Mouse (Mus musculus): Measurements from ENCODE around the gene Ddx42. TPM values are rescaled to one million over a fixed set of nuclear protein-coding genes. Genes with fewer than 3 reads are reported as not detected.
"Not testable (repeated sequence)": the region's sequence is repeated elsewhere in the genome, so short reads cannot be mapped to it uniquely, and the experiment has no call there.

Ddx42 gene
- 57.1 and 64.5 TPM in 2 replicates for total RNA-seq (2021)
- long read RNA-seq, full-length matches to known transcripts: 35 of 52 reads
- long read RNA-seq, partial matches to known transcripts: 8 of 52 reads
- long read RNA-seq, other reads (novel, unspliced or antisense): 9 of 52 reads

DNA sequence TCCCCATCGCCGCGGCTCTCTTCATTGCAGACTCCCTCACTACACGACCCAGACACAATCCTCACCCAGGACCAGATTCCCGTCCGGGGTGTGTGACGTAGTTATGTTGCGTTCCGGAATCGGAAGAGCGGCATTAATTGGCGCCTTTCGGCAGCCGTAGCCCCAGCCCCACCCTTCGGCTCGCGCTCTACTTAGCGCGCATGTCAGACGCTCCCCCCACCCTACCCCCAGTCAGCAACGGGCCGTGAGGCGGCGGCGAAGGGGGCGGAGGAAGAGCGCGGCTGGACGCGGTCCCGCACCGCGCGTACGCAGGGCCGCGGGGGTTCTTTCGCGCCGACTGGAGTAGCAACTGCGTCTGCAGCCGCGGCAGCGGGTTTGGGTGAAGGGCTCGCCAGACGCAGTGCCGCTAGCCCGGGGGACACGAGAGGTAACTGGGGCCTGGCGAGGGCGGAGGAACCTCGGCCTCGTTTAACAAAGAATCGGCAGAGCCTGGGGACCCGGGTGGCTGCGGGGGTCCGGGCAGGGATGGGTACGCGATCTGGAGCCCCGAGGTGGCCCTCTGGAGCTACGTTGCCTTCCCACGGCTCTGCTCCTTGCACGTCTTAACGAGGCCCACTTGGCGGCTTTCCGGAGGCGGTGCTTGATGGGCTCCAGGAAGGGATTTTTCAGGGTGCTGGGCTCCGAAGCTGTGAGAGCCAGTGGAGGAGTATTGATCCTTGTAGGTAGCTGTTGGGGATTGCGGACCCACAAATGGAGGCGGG lies at the start of gene Ddx42:
Gene Ddx42 (plus strand): TSS at position 197 of the 761 bp plus-strand sequence.
- DNase-seq: peak; percentile 89

DNA sequence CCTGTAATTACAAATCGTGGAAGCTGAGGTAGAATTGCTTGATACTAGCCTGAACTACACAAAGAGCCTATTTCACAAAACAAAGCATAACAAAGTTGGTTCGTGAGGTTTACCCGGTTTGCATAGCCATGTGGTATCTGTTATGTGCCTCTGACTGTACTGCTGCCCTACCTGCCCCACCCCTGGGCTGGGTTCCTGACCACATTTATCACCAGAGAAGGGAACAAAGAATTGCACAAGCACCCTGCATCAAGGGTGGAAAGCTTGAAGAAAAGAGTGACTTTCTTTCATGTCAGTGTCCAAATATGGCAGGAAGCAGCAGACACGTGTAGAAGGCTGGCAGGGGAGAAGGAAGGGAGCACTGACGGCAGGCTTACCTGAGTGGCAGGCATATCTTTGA lies 49.3 kb upstream of the Ddx42 start:
- no peak for DNase-seq

DNA sequence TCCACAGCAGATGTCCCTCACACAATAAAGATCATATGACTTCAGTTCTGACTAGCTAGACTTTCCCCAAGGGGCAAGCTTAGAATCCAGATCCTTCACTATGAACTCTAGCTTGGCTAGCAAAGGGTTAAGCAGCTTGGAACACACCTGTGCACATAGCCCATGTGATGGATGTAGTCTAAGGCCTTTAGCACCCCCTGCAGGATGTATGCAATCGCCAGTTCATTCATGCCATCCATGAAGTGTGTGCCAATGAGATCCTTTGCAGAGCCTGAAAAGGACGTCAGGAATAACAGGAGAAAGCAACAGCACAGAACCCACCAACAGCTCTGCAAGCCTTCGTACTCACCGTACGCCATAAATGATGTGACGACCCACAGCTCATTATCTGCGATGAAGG lies 45.9 kb upstream of the Ddx42 start:
- DNase-seq: no peak

DNA sequence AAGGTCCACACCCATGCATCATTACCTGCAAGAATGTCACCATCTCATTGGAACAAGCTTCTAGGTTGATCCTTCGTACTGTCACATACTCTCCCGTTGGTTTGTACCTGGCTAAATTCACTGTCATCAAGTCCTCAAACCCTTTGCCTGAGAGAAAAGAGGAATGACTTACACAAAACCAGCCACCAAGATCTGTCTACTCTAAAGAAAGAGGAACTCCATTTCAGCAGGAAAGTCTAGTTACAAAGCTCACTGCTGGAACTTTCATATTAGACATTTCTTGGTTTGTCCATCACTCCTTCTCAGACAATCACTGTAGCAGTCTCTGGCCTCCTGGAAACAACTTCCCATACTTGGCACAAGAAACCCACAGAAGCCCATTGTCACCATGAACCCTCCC lies 43.5 kb upstream of the Ddx42 start:
- no peak for DNase-seq

DNA sequence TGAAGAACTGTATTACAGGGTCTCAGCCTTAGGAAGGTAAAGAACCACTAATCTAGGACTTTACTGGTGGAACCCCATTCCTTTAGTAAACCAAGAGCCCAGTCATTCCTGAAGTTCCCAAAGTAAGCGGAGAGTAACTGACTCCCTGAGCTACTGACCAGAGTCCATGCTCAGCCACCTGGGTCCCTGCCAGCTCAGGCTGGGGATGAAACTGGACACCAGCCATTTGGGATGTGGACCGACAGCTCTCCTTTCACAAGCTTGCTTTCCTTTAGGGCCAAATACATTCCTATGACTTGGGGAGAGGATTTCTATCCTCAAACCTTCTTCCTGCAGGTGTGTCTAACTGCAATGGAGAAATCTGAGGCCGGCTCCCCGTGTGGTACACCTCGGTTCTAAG lies 42.4 kb upstream of the Ddx42 start:
- no peak for DNase-seq

DNA sequence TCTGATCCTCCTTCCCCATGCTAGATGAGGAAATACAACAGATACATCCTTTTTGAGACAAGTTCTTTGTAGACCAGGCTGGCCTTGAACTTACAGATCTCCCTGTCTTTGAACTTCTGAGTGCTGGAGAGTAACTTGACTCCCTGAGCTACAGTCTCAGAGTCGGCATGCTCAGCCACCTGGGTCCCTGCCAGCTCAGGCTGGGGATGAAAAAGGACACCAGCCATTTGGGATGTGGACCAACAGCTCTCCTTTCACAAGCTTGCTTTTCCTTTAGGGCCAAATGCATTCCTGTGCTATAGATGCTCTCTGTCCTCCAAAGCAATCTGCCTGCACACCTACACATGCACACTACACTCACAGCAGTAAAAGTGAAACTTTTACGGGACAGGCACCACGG lies 41.6 kb upstream of the Ddx42 start:
- DNase-seq: peak; percentile 49

DNA sequence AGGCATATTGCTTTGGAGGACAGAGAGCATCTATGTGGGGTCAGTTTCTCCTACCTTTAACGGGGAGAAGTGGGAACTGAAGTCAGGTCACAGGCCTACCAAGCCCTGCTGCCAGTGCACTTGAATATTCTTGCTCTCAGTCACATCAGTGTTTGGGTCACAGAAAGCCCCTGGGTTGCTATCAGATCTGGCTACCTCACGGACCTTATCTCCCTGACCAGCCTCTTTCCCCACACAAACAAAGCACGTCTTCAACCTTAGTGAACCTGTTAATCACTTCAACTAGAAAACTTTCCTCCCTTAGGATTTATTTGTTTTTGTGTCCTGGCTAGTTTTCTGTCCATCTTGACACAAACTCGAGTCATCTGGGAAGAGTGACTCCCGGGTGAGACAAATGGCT lies 40.4 kb upstream of the Ddx42 start:
- no peak for DNase-seq

DNA sequence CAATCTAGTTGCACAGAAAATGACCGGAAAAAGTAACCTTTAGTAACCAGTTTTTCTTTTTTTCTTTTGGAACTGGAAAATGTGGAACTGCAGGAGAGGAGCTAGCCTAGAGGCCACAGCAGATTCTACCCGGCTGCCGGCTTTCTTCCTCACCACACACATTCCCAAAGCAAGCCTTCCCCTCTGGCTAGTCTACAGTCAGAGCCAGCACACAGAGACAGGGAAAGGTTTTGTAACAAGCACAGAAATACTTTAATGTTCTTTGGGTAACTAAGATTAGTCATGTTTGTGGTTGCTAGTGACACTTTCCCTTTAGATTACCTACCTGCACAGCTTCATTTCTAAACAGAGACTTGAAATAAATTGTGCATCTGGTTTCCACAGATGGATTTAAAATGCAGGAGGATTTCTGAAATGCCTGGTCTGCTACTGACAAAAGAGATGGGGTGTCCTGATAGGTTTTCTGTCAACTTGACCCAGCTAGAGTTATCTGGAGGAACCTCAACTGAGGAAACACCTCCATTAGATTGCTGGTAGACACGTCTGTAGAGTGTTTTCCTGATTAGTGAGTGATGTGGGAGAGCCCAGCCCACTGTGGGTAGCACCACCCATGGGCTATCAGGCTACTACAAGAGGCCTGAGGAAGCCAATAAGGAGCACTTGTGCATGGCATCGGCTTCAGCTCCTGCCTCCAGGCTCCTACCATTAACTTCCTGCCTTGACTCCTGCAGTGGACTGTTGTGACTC lies 38.5 kb upstream of the Ddx42 start:
- DNase-seq: no peak

DNA sequence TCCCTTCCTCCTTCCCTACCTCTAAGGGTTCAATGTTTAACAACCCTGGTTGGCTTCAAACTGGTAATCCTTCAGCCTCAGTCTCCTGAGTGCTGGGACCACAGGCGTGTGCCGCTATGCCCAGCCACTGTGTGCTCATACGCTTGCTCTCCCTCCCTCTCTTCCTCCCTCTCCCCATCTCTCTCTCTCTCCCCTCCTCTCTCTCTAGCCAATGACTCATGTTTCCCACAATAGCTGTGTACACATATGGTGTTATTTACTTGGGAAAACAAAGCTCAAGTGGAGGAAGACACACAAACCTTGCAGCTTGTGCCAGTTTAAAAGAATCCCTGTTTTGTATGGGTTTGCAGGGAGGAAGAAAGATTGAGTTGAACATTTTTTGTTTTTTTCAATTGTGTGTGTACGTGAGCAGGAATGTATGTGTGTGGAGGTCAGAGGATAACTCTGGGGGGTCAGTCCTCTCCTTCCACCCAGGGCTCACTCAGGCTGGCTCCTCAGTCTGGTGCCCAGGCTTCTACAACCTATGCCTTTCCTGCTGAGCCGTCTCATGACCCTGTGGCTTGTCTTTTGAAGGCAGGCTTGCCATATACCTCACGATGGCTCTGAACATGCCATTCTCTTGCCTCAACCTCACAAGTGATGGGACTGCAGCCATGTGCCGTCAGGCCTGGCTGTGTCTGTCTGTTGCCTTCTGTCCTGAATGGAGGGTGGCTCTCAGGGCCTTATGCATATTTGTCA lies 36.8 kb upstream of the Ddx42 start:
- DNase-seq: no peak

DNA sequence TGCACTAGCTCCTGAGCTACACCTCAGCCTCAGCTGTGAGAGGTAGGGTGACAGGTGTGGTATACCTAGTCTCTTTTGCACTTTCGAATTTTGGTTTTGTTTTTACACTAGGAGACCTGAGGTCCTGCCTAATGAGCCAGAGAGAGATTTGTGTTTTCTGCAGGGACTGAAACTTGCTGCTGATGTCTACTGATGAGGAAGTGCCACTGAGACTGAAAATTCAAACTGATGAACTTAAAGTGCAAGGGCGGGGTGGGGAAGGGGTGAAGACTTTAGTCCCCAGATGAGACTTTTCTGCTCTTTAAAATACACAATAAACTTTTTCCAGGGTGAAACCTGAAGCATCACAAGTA lies 36.3 kb upstream of the Ddx42 start:
- no peak for DNase-seq

DNA sequence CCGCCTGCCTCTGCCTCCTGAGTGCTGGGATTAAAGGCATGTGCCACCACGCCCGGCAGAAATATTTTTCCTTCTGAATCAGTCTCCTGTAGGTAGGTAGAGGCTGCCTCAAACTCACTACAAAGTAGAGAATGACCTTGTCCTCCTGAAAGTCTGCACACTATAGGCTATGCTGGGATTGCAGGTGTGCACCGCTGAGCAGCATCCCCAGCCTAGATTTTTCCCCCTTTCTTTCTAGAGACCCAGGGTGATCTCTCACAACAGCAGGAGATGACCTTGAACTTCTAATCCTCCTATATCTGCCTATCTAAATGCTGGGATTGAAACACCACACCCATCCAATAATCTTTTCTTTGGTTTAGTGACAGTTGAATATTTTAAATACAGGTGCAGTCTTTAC lies 29.4 kb upstream of the Ddx42 start:
- DNase-seq: no peak

DNA sequence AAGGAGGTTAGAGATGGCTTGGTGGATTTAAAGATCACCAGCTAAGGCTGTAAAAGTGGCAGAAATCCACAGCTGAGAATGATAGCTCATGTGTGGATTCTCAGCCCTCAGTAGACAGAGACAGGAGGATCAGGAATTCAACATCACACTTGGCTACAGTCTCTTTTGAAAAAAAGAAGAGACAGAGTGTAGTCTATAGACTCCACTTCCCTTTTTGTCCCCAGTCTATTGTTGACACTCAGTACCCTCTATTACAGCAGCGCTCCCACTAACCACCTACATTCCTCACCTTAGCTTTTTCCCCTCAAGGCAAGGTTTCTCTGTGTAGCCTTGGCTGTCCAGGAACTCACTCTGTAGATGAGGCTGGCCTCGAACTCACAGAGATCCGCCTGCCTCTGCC lies 25.0 kb upstream of the Ddx42 start:
- no peak for DNase-seq

DNA sequence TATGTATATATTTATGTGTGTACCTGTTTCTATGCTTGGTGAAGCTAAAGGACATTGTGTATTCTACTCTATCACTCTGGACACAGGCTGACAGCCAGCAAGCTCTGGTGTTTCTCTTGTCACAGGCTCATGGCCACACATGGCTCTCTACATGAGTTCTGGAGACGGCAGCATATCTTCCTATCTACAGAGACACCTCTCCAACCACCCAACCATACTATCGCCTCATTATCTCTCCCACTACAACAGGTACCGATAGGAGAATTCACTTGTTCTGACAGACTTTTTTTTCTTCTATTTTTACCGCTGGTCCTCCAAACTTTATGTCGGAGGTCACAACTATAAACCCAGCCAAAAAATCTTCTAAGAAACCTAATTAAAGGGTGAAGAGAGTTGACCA lies 24.5 kb upstream of the Ddx42 start:
- DNase-seq: no peak

DNA sequence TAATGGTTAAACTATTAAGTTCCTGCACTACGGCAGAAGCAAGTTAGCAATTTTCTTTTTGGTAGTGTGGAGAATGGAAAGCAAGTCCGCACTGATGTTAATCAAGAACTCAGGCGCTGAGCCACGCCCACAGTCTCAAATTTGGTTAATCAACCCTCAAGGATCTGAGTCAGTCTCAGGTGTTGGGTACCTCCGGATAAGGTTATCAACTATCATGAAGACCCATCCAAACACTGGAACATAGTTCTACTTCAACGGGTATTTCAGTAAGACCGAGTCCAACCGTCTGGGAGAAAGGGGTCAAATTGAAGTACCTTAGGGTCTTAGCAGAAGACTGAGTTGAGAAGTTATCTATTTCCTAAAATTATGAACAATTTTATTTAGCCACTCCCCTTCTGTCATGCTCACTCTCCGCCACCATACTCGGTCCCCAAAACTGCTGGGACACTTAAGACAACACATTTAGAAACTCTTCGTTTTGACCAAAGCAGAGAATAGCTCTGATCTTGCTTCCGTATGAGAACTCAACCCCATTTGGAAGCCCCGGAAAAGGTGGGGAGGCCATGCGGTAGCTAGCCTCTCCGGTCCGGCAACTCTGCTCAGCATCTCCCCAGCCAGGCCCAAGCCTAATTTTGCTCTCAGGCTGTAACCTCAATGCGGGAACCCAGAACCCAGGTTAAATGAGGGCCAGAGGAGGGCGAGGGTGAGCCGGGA lies 23.9 kb upstream of the Ddx42 start:
- no peak for DNase-seq

DNA sequence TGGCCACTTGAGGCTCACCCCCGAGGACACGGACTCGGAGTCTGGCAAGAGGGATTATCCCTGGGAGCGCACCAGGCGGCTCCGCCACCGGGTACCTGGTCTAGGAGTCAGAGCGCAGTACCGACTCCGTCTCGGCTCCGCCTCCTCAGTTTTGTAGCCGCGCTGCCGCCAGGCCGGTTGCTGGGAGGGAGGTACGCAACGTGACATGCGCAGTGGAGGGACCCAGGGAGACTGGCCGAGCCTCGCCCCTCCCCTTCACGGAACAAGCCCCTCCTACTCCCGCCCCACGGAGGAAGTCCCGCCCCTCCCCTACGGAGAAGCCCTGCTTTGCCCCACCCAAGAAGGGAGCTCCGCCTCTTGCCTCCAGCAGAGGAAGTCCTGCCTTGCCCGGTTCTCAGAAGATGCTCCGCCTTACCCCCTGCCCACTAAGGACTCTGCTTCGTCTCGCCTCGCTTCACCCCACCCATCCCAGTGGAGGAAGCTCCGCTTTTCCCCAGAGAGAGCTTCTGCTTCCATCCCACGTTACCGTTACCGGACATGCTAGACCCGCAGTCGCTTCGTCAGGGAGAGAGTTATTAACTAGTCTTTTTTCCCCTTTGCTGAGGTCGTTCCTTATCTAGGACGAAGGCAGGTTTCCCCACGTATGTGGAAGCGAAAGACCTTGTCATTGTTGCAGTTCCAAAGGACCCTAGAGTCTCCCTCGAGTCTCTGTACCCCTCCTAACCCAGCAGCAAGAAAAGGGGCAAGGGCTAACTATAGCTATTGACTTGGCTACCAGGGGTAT lies 23.2 kb upstream of the Ddx42 start:
- peak; percentile 98 for DNase-seq

DNA sequence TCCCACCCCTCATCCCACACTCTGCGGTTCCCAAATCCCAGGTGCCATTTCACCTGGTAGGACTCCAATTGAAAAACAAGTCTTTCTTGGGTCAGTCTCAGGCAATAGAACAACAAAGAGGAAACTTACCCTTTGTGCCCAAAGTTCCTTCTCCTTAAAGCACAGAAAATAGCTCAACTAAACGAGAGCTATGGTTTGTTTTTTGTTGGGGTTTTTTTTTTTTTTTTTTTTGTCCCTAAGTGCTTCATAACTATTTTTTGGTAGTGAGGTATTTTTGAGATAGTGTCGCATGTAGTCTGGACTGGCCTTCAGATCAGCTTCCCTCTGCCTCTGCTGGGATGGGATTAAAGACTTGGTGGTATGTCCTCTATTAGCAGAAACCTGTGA lies 22.6 kb upstream of the Ddx42 start:
- no peak for DNase-seq

DNA sequence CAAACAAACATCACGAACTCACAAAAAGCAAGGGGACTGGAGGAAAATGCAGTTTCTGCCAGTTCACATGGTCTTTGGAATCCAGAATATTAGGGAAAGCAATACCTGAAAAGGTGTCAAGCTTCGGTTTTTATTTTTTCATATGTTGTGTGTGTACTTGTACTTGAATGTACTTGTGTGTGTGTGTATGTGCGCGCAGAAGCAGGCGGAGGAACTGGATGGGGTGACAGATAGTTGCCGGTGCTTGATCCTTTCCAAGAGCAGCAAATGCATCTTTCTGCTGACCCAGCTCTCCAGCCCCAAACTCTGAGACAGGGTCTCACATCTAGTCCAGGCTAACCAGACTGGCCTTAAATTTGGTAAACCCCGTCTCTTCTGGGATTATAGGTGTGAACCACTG lies 21.8 kb upstream of the Ddx42 start:
- DNase-seq: no peak

DNA sequence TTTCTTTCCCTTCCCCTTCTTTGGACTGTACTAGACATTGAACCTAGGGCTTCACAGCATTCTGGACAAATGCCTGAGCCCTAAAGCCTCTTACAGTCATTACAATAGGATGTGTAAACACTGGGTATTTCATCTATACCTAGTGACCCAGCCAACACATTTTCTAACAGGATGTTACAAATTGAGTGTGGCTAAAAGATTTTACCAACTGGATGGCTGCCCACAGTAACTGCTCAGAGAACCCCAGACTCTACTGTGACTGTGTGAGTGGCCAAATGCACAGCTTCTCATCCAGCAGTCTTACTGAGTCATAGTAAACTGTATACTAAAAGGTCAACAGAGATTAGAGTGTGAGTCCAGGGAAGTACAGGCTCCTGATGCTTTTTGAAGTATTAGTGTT lies 21.4 kb upstream of the Ddx42 start:
- no peak for DNase-seq

DNA sequence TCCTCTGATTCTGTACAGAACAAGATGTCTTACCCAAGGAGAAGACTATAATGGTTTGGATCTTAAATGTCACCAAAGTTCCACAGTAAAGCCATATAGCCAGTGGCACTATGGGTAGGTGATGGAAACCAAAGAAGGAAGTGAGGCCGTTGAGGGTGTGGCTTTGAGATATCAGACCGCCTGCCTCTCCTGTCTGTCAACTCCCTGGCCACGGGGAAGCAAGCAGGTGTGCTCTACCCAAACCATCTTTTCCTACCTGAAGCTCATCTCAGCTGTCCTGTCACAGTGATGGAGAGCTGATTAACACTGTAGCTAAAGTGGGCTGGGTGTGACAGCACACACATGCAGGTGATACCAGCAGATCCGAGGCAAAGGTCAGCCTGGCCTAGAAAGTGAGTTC lies 18.4 kb upstream of the Ddx42 start:
- no peak for DNase-seq

DNA sequence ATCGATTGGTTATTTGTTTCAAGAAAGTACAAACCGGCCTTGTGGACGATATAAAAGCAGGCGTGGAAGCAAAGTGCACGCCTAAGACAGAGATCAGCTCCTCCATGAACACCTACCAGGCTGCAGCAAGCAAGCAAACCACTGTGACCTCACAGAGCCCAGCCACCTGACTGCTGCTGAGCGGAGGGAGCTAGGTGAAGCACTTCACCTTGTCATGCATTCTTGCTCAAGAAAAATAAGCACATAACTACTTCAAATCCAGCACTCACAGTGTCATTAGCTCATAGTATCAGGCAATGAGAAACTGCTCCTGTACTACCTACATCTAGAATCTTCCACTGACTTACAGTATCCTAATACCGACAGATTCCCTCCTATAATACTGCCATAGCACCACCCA lies 16.7 kb upstream of the Ddx42 start:
- not testable (repeated sequence) for DNase-seq

DNA sequence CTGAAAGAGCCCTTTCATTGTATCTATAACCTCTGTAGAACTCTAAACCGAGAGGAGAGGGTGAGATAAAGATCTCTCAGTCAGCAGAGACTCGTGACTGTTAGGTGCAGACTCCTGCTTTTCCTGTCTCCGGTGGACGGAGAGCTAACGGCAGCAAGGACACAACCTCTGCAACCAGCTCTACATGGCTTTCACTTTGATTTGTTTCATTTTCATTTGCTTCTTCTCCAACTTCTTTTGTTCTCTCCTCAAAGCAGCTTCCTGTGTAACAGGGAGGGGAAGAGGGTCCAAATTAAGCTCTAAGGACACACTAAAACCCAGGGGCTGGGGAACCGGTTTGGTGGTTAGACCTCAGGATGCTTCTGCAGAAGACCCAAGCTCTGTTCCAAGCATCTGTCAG lies 16.0 kb upstream of the Ddx42 start:
- no peak for DNase-seq

Measured in adrenal gland, postnatal 25 days (tissue).